Mouse (Mus musculus) megakaryocyte-erythroid progenitor cell, adult 5-6 weeks (primary cell): ENCODE data around the gene Gm11983. TPM values are rescaled to one million over a fixed set of nuclear protein-coding genes. Genes with fewer than 3 reads are reported as not detected.
"Not testable (repeated sequence)": the region's sequence is repeated elsewhere in the genome, so short reads cannot be mapped to it uniquely, and the experiment has no call there.

Experiments
- ATAC-seq: replicated peaks from 2 replicates; pipeline ENCODE4 v1.8.0; 2016; ENCODE audit warnings: mild to moderate bottlenecking, inconsistent platforms; ENCODE audit not compliant: severe bottlenecking, poor library complexity, low FRiP score, low TSS enrichment
- total RNA-seq, 2 experiments: library from RNA; stranded (forward) in 1 of 2; stranded (reverse) in 1 of 2; fragments of 200-1000, 215-1000 nt in 1 of 2; fragments of >200 nt in 1 of 2; fragmentation: Nextera tagmentation in 1 of 2; gene quantifications; 2 replicates each; pipeline ENCODE4 v1.2.3; 2014 to 2017

The Gm11983 gene
- total RNA-seq (2014; fragmentation: Nextera tagmentation) (not detected in 2 replicates), total RNA-seq (2017) (not detected in 2 replicates)

- ATAC-seq = no peak
Observed at GRCm38 (mm10) chr11:6837554-6837953, at the start of gene Gm11983. Gene Gm11983, minus strand, starts transcription at chr11:6837654.

DNA sequence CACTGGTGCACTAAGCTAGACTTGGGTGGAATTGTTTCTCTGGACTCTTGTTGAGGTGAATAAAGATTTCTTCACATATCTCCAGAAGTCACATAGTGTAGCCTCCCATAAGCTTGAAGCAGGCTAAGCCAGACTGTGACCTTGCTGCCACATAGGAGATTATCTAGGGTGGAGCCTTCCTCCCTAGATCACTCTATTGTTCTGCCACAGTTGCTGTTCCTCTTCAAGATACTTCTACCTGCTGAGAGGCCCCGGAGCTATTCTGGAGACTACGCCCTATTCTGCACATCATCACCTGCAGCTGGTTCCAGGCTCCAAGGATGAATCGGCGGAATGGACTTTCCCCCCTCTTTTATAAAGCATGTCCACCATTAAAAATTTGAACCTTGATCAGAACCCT is 45.6 kb upstream of the Gm11983 start:
- ATAC-seq = not testable (repeated sequence)

DNA sequence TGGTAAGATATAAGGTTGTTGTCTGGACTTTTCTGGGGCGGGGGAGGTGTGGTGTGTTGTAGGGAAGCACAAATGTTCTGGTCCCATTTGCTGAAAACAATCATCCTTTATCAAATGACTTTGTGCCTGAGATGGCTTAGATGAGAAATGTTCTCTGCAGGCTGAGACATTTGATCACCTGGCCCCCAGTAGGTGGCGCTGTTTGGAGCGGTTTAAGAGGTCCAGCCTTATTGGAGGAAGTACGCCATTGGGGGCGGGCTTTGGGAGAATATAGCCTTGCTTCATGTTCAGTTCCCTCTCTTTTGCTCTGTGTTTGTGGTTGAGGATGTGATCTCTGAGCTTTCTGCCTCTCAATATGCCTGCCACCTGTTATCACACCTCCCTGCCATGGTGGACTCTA is 44.2 kb upstream of the Gm11983 start:
- no peak for ATAC-seq

DNA sequence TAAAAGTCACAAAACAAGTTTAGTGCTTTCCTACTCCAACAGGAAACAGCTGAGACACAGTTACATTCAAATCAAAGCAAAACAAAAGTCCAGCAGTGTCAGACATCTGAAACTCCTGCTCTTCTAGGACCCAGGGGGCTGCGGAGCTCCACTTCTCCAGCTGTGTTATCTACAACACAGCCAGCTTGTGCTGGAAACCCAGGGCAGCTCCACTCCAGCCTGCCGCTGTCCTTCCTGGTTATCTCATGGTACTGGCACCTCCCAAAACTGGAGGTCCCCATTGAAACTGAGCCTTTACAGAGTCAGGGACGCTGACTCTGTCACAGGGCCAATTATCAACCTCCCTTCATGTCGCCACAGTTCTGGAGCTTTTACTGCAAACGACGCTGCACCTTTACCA is 40.3 kb upstream of the Gm11983 start:
- ATAC-seq = no peak

- ATAC-seq = no peak
Observed at GRCm38 (mm10) chr11:6870947-6871346, 33.5 kb upstream of the Gm11983 start.

- ATAC-seq = no peak
Observed at GRCm38 (mm10) chr11:6865536-6865935, 28.1 kb upstream of the Gm11983 start.

GRCm38 (mm10) chr11:6862185-6862584 is 24.7 kb upstream of the Gm11983 start:
- no peak for ATAC-seq

DNA sequence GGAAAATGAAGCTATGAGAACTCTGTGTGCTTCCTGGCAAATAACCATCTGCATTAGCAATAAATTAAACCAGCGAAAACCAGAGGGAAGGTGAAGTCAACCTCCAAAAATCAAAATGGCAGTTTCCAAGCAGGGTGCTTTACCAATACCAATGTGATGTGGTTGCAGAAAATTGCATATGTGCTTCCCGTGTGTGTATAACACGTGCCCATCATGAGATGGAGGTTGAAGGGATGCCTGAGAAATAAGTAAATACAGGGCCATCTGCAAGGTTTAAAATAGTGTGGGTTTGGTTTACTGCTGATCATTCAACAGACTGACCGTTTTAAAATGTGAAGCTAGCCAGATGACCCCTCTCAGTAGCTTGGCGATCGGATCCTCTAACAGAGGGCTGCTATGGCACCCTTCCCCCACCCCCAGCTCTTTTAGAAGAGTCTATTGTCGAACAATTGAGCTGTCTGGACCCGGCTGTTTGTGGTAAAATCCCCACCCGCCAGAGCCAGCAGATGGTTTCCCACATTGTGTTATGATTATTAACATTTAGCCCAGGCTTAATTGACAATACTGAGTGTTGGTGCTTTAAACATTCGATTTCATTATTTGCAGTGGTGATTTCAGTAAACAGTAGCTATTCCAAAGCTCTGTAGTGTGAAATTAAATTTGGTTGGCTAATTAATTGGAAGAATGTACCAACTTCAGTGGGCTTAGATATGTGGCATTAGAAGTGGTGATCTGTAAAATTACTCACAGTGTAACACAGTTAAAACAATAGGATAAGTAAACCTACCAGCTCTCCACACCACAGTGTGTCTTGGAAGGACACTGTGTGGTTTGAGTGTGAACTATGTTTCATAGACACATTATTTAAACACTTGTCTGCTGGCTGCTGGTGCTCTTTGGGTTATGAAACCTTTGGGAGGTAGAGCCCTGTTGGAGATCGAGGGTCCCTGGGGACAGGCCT is 22.7 kb upstream of the Gm11983 start:
- no peak for ATAC-seq

GRCm38 (mm10) chr11:6859096-6859495 is 21.6 kb upstream of the Gm11983 start:
- no peak for ATAC-seq

- ATAC-seq = no peak
Observed at GRCm38 (mm10) chr11:6855942-6856341, 18.5 kb upstream of the Gm11983 start.

GRCm38 (mm10) chr11:6853366-6853765 is 15.9 kb upstream of the Gm11983 start:
- ATAC-seq = not testable (repeated sequence)

DNA sequence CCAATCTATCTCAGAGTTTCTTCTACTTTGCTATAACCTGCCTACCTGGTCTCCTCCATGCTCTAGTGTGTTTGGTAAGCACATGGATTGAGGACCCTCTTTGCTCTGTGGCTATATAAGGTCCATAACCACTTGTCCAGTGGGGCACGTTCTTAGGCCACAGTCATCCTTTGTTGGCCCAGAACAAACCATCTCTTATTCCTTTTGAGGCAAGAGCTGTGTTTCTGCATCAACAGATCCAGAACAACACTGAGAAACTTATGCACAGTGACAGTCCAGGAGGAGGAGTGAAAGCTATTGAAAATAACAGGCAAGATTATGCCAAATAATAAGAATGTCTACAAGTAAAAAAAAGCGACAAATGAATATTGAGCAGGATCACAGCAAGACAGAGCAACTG is 6.4 kb upstream of the Gm11983 start:
- ATAC-seq = no peak

GRCm38 (mm10) chr11:6842160-6842559 is 4.7 kb upstream of the Gm11983 start:
- ATAC-seq = no peak

GRCm38 (mm10) chr11:6840775-6841174 is 3.3 kb upstream of the Gm11983 start:
- no peak for ATAC-seq

DNA sequence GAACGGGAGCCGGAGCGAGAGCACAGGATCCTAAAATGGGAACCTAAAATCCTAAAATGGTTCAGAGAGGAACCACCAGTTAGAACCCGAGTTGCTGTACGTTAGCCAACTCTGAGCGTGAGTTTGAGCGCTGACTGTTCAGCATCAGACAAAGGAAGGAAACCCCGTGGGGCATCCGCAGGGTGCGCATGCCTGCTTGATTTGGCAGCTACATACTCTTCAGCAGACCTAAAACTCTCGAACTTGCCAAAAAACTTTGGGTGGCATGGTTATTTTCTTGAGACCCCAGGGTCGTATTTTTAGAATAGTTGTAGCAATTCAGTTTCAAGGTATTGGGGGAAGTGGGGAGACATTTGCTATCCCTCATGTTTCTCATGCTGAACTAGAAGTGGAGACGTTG is 2.8 kb downstream of the Gm11983 start:
- ATAC-seq = no peak

DNA sequence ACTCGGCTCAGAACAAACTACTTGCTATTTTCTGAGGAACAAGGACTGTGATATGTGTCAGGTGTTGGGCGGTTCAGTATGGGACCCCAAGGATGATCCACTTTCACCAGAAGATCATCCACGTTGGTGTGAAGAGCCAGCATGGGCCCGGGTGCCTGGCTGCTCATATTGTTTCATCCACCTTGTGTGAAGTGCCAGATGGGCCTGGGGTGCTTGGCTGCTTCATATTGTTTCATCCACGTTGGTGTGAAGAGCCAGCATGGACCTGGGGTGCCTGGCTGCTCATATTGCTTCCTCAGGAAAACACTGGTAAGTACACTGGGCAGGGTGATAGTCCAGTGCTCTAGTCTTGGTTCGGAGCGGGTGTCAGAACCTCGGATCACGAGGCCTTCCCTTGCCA is 3.7 kb downstream of the Gm11983 start:
- no peak for ATAC-seq

DNA sequence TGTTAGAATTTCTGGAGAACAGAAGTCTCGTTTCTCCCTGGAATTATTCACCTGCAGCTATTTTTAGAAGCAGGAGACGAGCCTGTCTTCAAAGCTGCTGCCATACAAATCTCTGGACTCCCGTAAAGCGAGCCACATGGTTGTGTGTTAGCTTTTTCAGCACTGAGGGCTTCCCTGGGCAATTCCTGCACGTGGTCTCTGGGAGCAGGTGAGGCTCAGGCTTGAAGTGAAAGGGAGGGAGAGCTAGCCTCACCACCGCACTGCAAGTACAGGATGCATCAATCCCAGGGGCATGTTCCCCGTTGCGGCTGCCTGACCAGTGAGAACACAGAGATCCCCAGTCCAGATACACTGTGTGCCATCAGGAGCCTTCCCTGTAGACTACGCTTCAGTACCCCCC is 5.5 kb downstream of the Gm11983 start:
- no peak for ATAC-seq

DNA sequence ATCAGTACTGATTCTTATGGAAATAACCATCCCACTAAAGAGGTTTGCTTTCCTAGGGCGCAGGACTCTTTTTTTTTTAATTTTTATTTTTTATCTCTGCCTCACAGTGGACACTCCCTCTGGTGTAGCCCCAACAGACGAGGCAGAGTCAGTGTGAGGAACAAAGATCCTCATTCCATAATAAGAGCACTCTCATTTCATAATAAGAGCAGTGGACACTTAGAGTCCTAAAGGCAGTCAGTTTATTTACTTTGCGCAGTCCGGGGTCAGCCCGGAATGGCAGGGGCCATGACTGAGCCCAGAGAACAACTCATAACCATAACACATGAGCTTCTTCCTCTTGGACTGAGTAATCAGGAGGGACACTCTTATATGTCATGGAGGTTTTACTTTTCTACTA is 9.3 kb downstream of the Gm11983 start:
- ATAC-seq = no peak

GRCm38 (mm10) chr11:6826157-6826556 is 11.3 kb downstream of the Gm11983 start:
- no peak for ATAC-seq

- ATAC-seq = no peak
Observed at GRCm38 (mm10) chr11:6823176-6823575, 14.3 kb downstream of the Gm11983 start.

GRCm38 (mm10) chr11:6814486-6814885 is 23.0 kb downstream of the Gm11983 start:
- ATAC-seq = no peak
